In genomic region chr2:174922208-174922607, GRCm38 (mm10) we compare ENCODE assay signal across 19 mouse cellular contexts.
"Had no signal": no experiment of that assay in that cellular context is flagged by ENCODE, and none has a peak within 500 bp of the region (broad histone marks: within the 10 kb centered on the region; RNA-seq: fewer than 3 reads in every experiment).

No protein-coding gene starts in this region.

- H3K9me3 ChIP-seq: midbrain, embryonic 10.5 days; midbrain, embryonic 12.5 days; neural tube, embryonic 13.5 days; neural tube, embryonic 15.5 days had no signal

- DNase-seq: lung, adult 18-20 months; lung, embryonic 14.5 days; lung, postnatal 10 days; lung, postnatal 4 days; midbrain, embryonic 14.5 days; retina, postnatal 1 day; right cerebral cortex, adult 18-20 months; right cerebral cortex, postnatal 25 days; right cerebral cortex, postnatal 4 days; spleen, adult 18-20 months; thymus, adult 2 months; thymus, postnatal 25 days; thymus, postnatal 4 days had no signal

- H3K36me3 ChIP-seq: midbrain, embryonic 10.5 days; midbrain, embryonic 12.5 days; neural tube, embryonic 13.5 days; neural tube, embryonic 15.5 days had no signal

- ATAC-seq: midbrain, embryonic 16.5 days had no signal

- H3K27ac ChIP-seq: midbrain, embryonic 10.5 days; midbrain, embryonic 12.5 days; neural tube, embryonic 13.5 days; neural tube, embryonic 15.5 days had no signal

- H3K4me3 ChIP-seq: midbrain, embryonic 10.5 days; midbrain, embryonic 12.5 days; myocyte; neural tube, embryonic 13.5 days; neural tube, embryonic 15.5 days had no signal

- H3K4me2 ChIP-seq: lung, embryonic 14.5 days; midbrain, embryonic 12.5 days; neural tube, embryonic 13.5 days; neural tube, embryonic 15.5 days had no signal

- H3K9ac ChIP-seq: lung, embryonic 14.5 days; midbrain, embryonic 12.5 days; neural tube, embryonic 13.5 days; neural tube, embryonic 15.5 days had no signal

- H3K27me3 ChIP-seq: midbrain, embryonic 12.5 days; neural tube, embryonic 13.5 days; neural tube, embryonic 15.5 days had no signal
